ENCODE assay signal across 8 mouse cellular contexts in the genomic region with DNA sequence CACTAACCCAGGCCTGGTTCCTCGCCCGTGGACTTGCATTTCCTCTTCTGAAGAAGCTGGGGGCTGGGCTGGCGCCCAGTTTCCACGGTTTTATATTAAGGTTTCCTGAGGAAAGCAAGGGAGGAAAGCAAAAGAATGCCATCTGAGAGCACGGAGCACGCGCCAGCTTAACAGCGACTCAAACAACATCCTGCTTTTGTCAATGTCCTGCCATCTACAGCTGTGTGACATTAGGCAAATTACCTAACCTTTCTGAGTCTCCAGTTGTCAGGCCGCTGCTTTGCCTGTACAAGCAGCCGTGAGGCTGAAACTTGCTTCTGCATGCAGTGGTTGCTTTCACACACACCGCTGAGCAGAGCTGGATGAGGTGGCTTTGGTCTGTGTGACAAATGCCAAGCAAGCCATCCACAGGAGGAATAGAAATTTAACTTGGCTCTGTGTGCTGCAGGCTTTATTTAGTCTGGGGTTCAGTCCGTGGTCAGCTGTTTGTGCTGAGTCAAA. TPM values are rescaled to one million over a fixed set of nuclear protein-coding genes. Genes with fewer than 3 reads are reported as not detected.
DNase-seq lines count a peak whose midpoint lies in the region; ATAC-seq and TF ChIP-seq lines count a peak whose summit lies in the region.

No protein-coding gene starts in this region.

- in situ Hi-C loops in ES-E14 (cut with MboI; ENCODE audit: low sequenced_read_pairs in 2 of 2, unreplicated experiment in 2 of 2): no loop called here

- no peak for ATAC-seq in intestine, embryonic 16.5 days
- ATAC-seq in intestine, postnatal 0 days: no peak
- ATAC-seq in heart, embryonic 15.5 days (replicated peaks; ENCODE audit: insufficient number of reproducible peaks, insufficient read depth, low FRiP score, low read depth): no peak

- H3K4me1 ChIP-seq in intestine, embryonic 16.5 days (ENCODE audit: control insufficient read depth, insufficient read depth, low read length): peaks cover 18% of the 10 kb centered on the region
- peaks cover 7% of the 10 kb centered on the region; the same call in 1 of the 2 replicates for H3K4me1 ChIP-seq in intestine, postnatal 0 days (replicated peaks; ENCODE audit: control insufficient read depth, insufficient read depth, low read length)
- peaks cover 0 to 20% of the 10 kb centered on the region in 2 experiments; a peak in 2 of 4 replicates for H3K4me1 ChIP-seq in ES-E14 (ENCODE audit: control insufficient read depth in 2 of 2, insufficient read depth in 2 of 2, low read length in 2 of 2, poor library complexity in 1 of 2)
- H3K4me1 ChIP-seq in heart, embryonic 15.5 days (replicated peaks): peaks cover 37% of the 10 kb centered on the region
- H3K4me1 ChIP-seq in liver, adult 2 months (ENCODE audit: control insufficient read depth, insufficient read depth, low read length): peaks cover 25% of the 10 kb centered on the region

- DNase-seq in ES-E14 (ENCODE audit: low read depth, low spot score): no peak
- DNase-seq in liver, adult 2 months (ENCODE audit: extremely low read depth, low read depth, low spot score): peak; percentile 88
- peak; percentile 52 to 60 for DNase-seq in thymus, postnatal 36 days
- DNase-seq in cerebellum, adult 8-10 months: no peak
- no peak for DNase-seq in adrenal gland, postnatal 14 days

- H3K4me2 ChIP-seq in intestine, embryonic 16.5 days (ENCODE audit: low read depth, low read length): 0 out of 2 replicates have a peak overlapping the region, but pooled peaks have one; percentile 7
- no peak overlapping the region for H3K4me2 ChIP-seq in intestine, postnatal 0 days (replicated peaks; ENCODE audit: low read depth)
- no peak overlapping the region for H3K4me2 ChIP-seq in heart, embryonic 15.5 days

- no peak for TF ChIP-seq POLR2A in liver, adult 2 months (IDR thresholded peaks at IDR 0.05; ENCODE audit: extremely low read depth, insufficient read depth, low read length)

- H3K79me2 ChIP-seq in liver, adult 2 months (ENCODE audit: control insufficient read depth, insufficient read depth, low read length): no peaks in the 10 kb centered on the region

- no peak overlapping the region for H3K4me3 ChIP-seq in intestine, embryonic 16.5 days (ENCODE audit: low read length)
- no peak overlapping the region for H3K4me3 ChIP-seq in intestine, postnatal 0 days (ENCODE audit: low read depth, low read length)
- H3K4me3 ChIP-seq in ES-E14 (ENCODE audit: insufficient read depth in 1 of 2, low read depth in 1 of 2, low read length in 2 of 2, poor library complexity in 1 of 2, severe bottlenecking in 1 of 2): 0 out of 4 replicates have a peak overlapping the region, but pooled peaks of 1 of the 2 experiments have one; percentile 5
- no peak overlapping the region for H3K4me3 ChIP-seq in heart, embryonic 15.5 days
- no peak overlapping the region for H3K4me3 ChIP-seq in liver, adult 2 months (ENCODE audit: insufficient read depth, low read depth, low read length)

- H3K36me3 ChIP-seq in intestine, embryonic 16.5 days (ENCODE audit: control insufficient read depth, insufficient read depth, low read length): no peaks in the 10 kb centered on the region
- no peaks in the 10 kb centered on the region for H3K36me3 ChIP-seq in intestine, postnatal 0 days (ENCODE audit: control insufficient read depth, insufficient read depth)
- peaks cover 5% of the 10 kb centered on the region; the same call in 1 of the 2 replicates for H3K36me3 ChIP-seq in ES-E14 (ENCODE audit: control insufficient read depth, insufficient read depth, low read length, poor library complexity, severe bottlenecking)
- H3K36me3 ChIP-seq in heart, embryonic 15.5 days: no peaks in the 10 kb centered on the region
- no peaks in the 10 kb centered on the region for H3K36me3 ChIP-seq in liver, adult 2 months (ENCODE audit: control insufficient read depth, insufficient read depth, low read length)

- H3K9ac ChIP-seq in intestine, embryonic 16.5 days (ENCODE audit: low read depth, low read length): no peak overlapping the region
- no peak overlapping the region for H3K9ac ChIP-seq in intestine, postnatal 0 days (ENCODE audit: low read depth, low read length)
- H3K9ac ChIP-seq in ES-E14 (ENCODE audit: insufficient read depth, low read depth, low read length, poor library complexity, severe bottlenecking): peak overlapping the region; percentile 2; the same call in 1 of the 2 replicates
- no peak overlapping the region for H3K9ac ChIP-seq in heart, embryonic 15.5 days
- H3K9ac ChIP-seq in liver, adult 2 months (ENCODE audit: low read depth, low read length): peak overlapping the region; percentile 7

- no peak overlapping the region for H3K27ac ChIP-seq in intestine, embryonic 16.5 days (ENCODE audit: low read length)
- H3K27ac ChIP-seq in intestine, postnatal 0 days (ENCODE audit: low read depth, low read length): no peak overlapping the region
- no peak overlapping the region for H3K27ac ChIP-seq in ES-E14 (ENCODE audit: insufficient read depth, low read depth, low read length, poor library complexity, severe bottlenecking)
- peak overlapping the region; percentile 53 for H3K27ac ChIP-seq in heart, embryonic 15.5 days
- H3K27ac ChIP-seq in liver, adult 2 months (replicated peaks; ENCODE audit: insufficient read depth, low read depth, low read length): peak overlapping the region; percentile 56

- 62% methylated on average over 12 of the region's 12 CpGs for WGBS in intestine, embryonic 16.5 days
- WGBS in intestine, postnatal 0 days: 65% methylated on average over 12 of the region's 12 CpGs
- 58% methylated on average over 12 of the region's 12 CpGs for WGBS in heart, embryonic 15.5 days
- WGBS in liver, adult 2 months: 28% methylated on average over 12 of the region's 12 CpGs

- TF ChIP-seq CTCF in intestine, postnatal 0 days (IDR thresholded peaks at IDR 0.05; ENCODE audit: low read depth): no peak
- TF ChIP-seq CTCF in liver, adult 2 months (IDR thresholded peaks at IDR 0.05; ENCODE audit: low read depth, low read length): no peak

- H3K9me3 ChIP-seq in intestine, embryonic 16.5 days (ENCODE audit: control insufficient read depth, low read length): no peaks in the 10 kb centered on the region; the same call in 1 of the 2 replicates
- H3K9me3 ChIP-seq in intestine, postnatal 0 days (ENCODE audit: control insufficient read depth): no peaks in the 10 kb centered on the region
- no peaks in the 10 kb centered on the region for H3K9me3 ChIP-seq in ES-E14 (ENCODE audit: control insufficient read depth, insufficient read depth, low read depth, low read length)
- no peaks in the 10 kb centered on the region for H3K9me3 ChIP-seq in heart, embryonic 15.5 days (replicated peaks)

- H3K27me3 ChIP-seq in intestine, embryonic 16.5 days (replicated peaks; ENCODE audit: control insufficient read depth, insufficient read depth, low read length): no peaks in the 10 kb centered on the region
- no peaks in the 10 kb centered on the region for H3K27me3 ChIP-seq in intestine, postnatal 0 days (replicated peaks; ENCODE audit: control insufficient read depth, insufficient read depth, low read length)
- H3K27me3 ChIP-seq in heart, embryonic 15.5 days: no peaks in the 10 kb centered on the region
- no peaks in the 10 kb centered on the region for H3K27me3 ChIP-seq in liver, adult 2 months (ENCODE audit: control insufficient read depth, insufficient read depth, low read length)

TF ChIP-seq in ES-E14, 5 proteins besides CTCF, POLR2A, EP300 and RAD21:
- TF ChIP-seq ZC3H11A (IDR thresholded peaks at IDR 0.05; ENCODE audit: borderline replicate concordance, low read depth, low read length) (no peak), HCFC1 (IDR thresholded peaks at IDR 0.05; ENCODE audit: borderline replicate concordance, insufficient read depth, low read length) (no peak), ZNF384 (IDR thresholded peaks at IDR 0.05; ENCODE audit: low read depth, low read length) (no peak), CHD2 (IDR thresholded peaks at IDR 0.05; ENCODE audit: low read depth, low read length) (no peak), MAFK (IDR thresholded peaks at IDR 0.05; ENCODE audit: insufficient read depth, low read depth, low read length) (no peak)

RNA-seq across cellular contexts. Expression of gene Atf7ip, which starts 41.8 kb away (rescaled TPM):
- polyA plus RNA-seq in intestine, embryonic 16.5 days (2015; fragmentation: Nextera tagmentation; extraction: Ambion mirVana): 17.6 and 21.0 TPM in 2 replicates
- 8.6 and 9.4 TPM in 2 replicates for polyA plus RNA-seq in intestine, postnatal 0 days (2015; fragmentation: Nextera tagmentation; extraction: Ambion mirVana)
- 26.8 and 35.9 TPM in 2 replicates for total RNA-seq in ES-E14 (2012; rRNA removed)
- 30.3 and 32.6 TPM in 2 replicates for polyA plus RNA-seq in heart, embryonic 15.5 days (2015; fragmentation: Nextera tagmentation; extraction: Ambion mirVana)
- total RNA-seq in liver, adult 2 months (2014; rRNA removed): 14.8 and 14.9 TPM in 2 replicates
- 5.1 and 5.2 TPM in 2 replicates for polyA plus RNA-seq in liver, adult 2 months (2012; rRNA removed)
- total RNA-seq in adrenal gland, postnatal 14 days (2021): 82.0 and 103 TPM in 2 replicates

RNA-seq across cellular contexts. Expression of gene E330021D16Rik, which starts 48.8 kb away (rescaled TPM):
- polyA plus RNA-seq in intestine, embryonic 16.5 days (2015; fragmentation: Nextera tagmentation; extraction: Ambion mirVana): not detected in 2 replicates
- not detected in 2 replicates for polyA plus RNA-seq in intestine, postnatal 0 days (2015; fragmentation: Nextera tagmentation; extraction: Ambion mirVana)
- 0.36 TPM in 1 of 2 replicates, not detected in the other for total RNA-seq in ES-E14 (2012; rRNA removed)
- not detected in 2 replicates for polyA plus RNA-seq in heart, embryonic 15.5 days (2015; fragmentation: Nextera tagmentation; extraction: Ambion mirVana)
- not detected in 2 replicates for total RNA-seq in liver, adult 2 months (2014; rRNA removed)
- 0.07 TPM in 1 of 2 replicates, not detected in the other for polyA plus RNA-seq in liver, adult 2 months (2012; rRNA removed)
- not detected in 2 replicates for total RNA-seq in adrenal gland, postnatal 14 days (2021)

Comparison
In these comparisons a context has a peak if more than half of its experiments do, and no peak if none do; other contexts are left out.
1. H3K27ac ChIP-seq: peak in heart, embryonic 15.5 days (single experiment) and liver, adult 2 months (single experiment); none in intestine, embryonic 16.5 days (single experiment), intestine, postnatal 0 days (single experiment) and ES-E14 (single experiment).
2. H3K9ac ChIP-seq: peak in ES-E14 (single experiment) and liver, adult 2 months (single experiment); none in intestine, embryonic 16.5 days (single experiment), intestine, postnatal 0 days (single experiment) and heart, embryonic 15.5 days (single experiment).
3. DNase-seq: peak in liver, adult 2 months (single experiment) and thymus, postnatal 36 days (2 of 2); none in ES-E14 (single experiment), cerebellum, adult 8-10 months (single experiment) and adrenal gland, postnatal 14 days (single experiment).